8 mouse cellular contexts compared by ENCODE assay signal in the genomic region with DNA sequence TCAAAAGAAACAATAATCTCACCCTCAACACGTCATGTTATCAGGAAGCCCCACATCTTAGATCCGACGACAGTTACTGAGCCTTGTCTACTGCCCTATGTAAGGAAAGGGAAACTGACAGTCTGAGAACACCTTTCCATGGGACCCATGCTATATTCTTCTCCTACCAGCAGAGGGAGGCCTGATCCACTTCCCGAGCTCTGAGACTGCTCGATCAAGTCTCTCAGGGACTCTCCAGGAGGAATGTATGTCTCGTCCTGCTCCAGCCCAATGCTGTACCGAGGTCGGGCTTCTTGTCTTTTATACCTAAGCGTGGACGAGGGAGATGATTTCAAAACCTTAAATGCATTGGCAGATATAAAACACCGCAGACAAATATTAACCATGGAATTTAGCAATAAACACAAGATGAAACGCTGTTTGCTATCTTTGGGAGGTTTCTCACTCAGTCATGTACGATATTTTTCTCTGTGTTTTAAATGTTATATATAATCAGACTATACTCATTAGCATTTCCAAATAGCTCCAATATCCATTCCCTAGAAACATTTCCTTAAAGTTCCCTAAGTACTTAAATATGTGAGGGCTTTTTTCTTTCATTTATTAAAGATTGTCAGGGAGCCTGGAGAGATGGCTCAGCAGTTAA.
DNase-seq lines count a peak whose midpoint lies in the region; ATAC-seq and TF ChIP-seq lines count a peak whose summit lies in the region.

No protein-coding gene starts in this region.

- H3K36me3 ChIP-seq in heart, adult 2 months (ENCODE audit: control insufficient read depth, insufficient read depth, low read length) = no peaks in the 10 kb centered on the region
- no peaks in the 10 kb centered on the region for H3K36me3 ChIP-seq in forebrain, embryonic 11.5 days (ENCODE audit: control insufficient read depth, insufficient read depth, low read length)
- H3K36me3 ChIP-seq in hindbrain, embryonic 13.5 days = no peaks in the 10 kb centered on the region

- no peaks in the 10 kb centered on the region for H3K4me1 ChIP-seq in heart, adult 2 months (ENCODE audit: control insufficient read depth, insufficient read depth, low read length)
- no peaks in the 10 kb centered on the region for H3K4me1 ChIP-seq in forebrain, embryonic 11.5 days (replicated peaks; ENCODE audit: control insufficient read depth, insufficient read depth, low read length)
- H3K4me1 ChIP-seq in hindbrain, embryonic 13.5 days (replicated peaks) = no peaks in the 10 kb centered on the region

- DNase-seq in heart, adult 2 months = peak; percentile 4 to 16
- DNase-seq in heart, adult 9 months (ENCODE audit: low spot score in 2 of 2) = no peak
- peak; percentile 9 for DNase-seq in c-Kit-positive CD71-positive TER-119-negative erythroid progenitor cells, embryonic 14.5 days (ENCODE audit: low read depth)
- DNase-seq in forebrain, embryonic 11.5 days (ENCODE audit: low spot score) = peak; percentile 75
- peak; percentile 14 to 41 for DNase-seq in layer of hippocampus, postnatal 36 days
- DNase-seq in right cerebral cortex, postnatal 25 days = peak; percentile 43

- no peak overlapping the region for H3K27ac ChIP-seq in heart, adult 2 months
- H3K27ac ChIP-seq in forebrain, embryonic 11.5 days (ENCODE audit: low read depth, low read length) = no peak overlapping the region
- no peak overlapping the region for H3K27ac ChIP-seq in hindbrain, embryonic 13.5 days

- no peak overlapping the region for H3K4me3 ChIP-seq in heart, adult 2 months
- no peak overlapping the region for H3K4me3 ChIP-seq in forebrain, embryonic 11.5 days (ENCODE audit: low read depth, low read length)
- H3K4me3 ChIP-seq in hindbrain, embryonic 13.5 days = no peak overlapping the region

- H3K79me2 ChIP-seq in heart, adult 2 months (replicated peaks; ENCODE audit: control insufficient read depth, insufficient read depth, low read length) = no peaks in the 10 kb centered on the region

- no peak for TF ChIP-seq POLR2A in heart, adult 2 months (IDR thresholded peaks at IDR 0.05; ENCODE audit: insufficient read depth, low read depth, low read length)

- peak; percentile 90 for ATAC-seq in forebrain, embryonic 11.5 days (replicated peaks; ENCODE audit: low FRiP score)
- peak; percentile 83 for ATAC-seq in hindbrain, embryonic 13.5 days (ENCODE audit: low FRiP score)
- ATAC-seq in megakaryocyte progenitor cell, adult 5-6 weeks (replicated peaks; ENCODE audit: poor library complexity) = peak; percentile 100

- peak; percentile 73 for TF ChIP-seq CTCF in heart, adult 2 months (IDR thresholded peaks at IDR 0.05)

- 14% methylated on average over 13 of the region's 13 CpGs for WGBS in heart, adult 2 months
- 23% methylated on average over 13 of the region's 13 CpGs for WGBS in forebrain, embryonic 11.5 days
- 26% methylated on average over 13 of the region's 13 CpGs for WGBS in hindbrain, embryonic 13.5 days

- no peak overlapping the region for H3K4me2 ChIP-seq in forebrain, embryonic 11.5 days (ENCODE audit: low read depth, low read length, severe bottlenecking)
- peak overlapping the region; percentile 34 for H3K4me2 ChIP-seq in hindbrain, embryonic 13.5 days

- intact Hi-C loops in heart, adult 2 months (cut with DNase I) = loop anchor here (2.0 to 5.0 kb wide), 2 partner anchors 412 to 614 kb away; no protein-coding TSS in a partner anchor

- TF ChIP-seq EP300 in heart, adult 2 months (IDR thresholded peaks at IDR 0.05; ENCODE audit: insufficient read depth, low read depth, low read length) = no peak

- H3K9me3 ChIP-seq in forebrain, embryonic 11.5 days (ENCODE audit: control insufficient read depth, low read length) = no peaks in the 10 kb centered on the region
- H3K9me3 ChIP-seq in hindbrain, embryonic 13.5 days = no peaks in the 10 kb centered on the region

- H3K27me3 ChIP-seq in heart, adult 2 months (ENCODE audit: control insufficient read depth, insufficient read depth, low read length) = no peaks in the 10 kb centered on the region
- H3K27me3 ChIP-seq in forebrain, embryonic 11.5 days (ENCODE audit: control insufficient read depth, insufficient read depth, low read length) = no peaks in the 10 kb centered on the region
- H3K27me3 ChIP-seq in hindbrain, embryonic 13.5 days = no peaks in the 10 kb centered on the region

- H3K9ac ChIP-seq in heart, adult 2 months (ENCODE audit: low read depth, low read length) = no peak overlapping the region
- H3K9ac ChIP-seq in forebrain, embryonic 11.5 days (ENCODE audit: low read length) = no peak overlapping the region
- no peak overlapping the region for H3K9ac ChIP-seq in hindbrain, embryonic 13.5 days

Comparison
In these comparisons a context has a peak if more than half of its experiments do, and no peak if none do; other contexts are left out.
1. DNase-seq: peak in heart, adult 2 months (2 of 2), c-Kit-positive CD71-positive TER-119-negative erythroid progenitor cells, embryonic 14.5 days (single experiment), forebrain, embryonic 11.5 days (single experiment), layer of hippocampus, postnatal 36 days (2 of 2) and right cerebral cortex, postnatal 25 days (single experiment); none in heart, adult 9 months (0 of 2).
2. Peak in every context shown above with its lines, with median percentiles within 50 percentile points of each other: ATAC-seq.